Mouse (Mus musculus): ENCODE results near the gene Diablo.
"Not testable (repeated sequence)": the region's sequence is repeated elsewhere in the genome, so short reads cannot be mapped to it uniquely, and the experiment has no call there.

Diablo gene

DNA sequence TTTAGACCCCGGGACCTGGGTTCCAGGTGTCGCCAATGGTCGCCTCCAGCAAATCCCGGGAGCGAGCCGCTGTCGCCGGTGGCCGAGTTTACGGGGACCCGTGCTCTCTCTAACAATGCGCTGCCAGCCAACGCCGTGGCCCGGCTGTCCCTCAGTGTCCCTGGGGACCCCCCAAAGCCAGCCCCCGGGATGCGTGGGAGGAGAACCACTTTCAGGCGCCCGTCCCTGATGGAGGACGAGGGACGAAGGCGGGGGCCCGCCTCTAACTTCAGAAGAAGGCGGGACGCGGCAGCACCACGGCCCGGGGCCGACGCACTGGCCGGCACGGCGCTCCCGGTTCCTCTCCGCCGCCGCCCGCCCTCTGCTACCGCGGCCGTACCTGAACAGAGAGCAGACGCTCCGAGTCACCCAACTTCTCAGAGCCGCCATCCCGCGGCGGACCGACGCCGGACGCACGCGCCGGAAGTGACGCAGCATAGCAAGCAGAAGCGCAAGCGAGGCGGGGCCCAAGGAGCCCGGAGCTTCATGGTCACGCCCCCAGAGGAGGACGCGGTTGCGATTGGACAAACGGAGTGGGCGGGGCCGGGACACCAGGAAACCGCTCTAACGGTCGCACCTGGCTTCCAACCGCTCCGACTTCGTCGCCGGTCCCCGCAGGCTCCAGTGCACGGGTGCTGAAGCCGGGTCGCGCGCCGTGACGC, at the start of gene Diablo:
Gene Diablo (minus strand): TSS at position 485 of the 701 bp plus-strand sequence.
- DNase-seq (ENCODE audit: low read depth, low spot score) = peak; percentile 97

DNA sequence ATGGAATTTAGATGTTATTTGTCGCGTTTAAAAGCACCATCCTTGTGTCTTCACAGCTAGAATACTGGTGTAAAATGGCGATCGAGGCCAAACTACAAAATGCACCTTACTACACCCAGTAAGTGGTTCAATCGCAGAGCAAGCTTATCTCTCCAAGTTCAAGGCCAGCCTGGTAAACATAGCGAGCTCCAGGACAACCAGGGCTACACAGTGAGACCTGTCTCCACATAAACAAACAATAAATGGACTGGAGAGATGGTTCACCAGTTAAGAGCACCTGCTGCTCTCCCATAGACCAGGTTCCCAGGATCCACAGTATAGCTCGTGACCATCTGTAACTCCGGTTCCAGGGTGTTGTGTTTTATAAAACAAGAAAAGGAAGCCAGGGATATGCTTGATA, 49.4 kb upstream of the Diablo start:
- DNase-seq (ENCODE audit: low read depth, low spot score) = no peak

DNA sequence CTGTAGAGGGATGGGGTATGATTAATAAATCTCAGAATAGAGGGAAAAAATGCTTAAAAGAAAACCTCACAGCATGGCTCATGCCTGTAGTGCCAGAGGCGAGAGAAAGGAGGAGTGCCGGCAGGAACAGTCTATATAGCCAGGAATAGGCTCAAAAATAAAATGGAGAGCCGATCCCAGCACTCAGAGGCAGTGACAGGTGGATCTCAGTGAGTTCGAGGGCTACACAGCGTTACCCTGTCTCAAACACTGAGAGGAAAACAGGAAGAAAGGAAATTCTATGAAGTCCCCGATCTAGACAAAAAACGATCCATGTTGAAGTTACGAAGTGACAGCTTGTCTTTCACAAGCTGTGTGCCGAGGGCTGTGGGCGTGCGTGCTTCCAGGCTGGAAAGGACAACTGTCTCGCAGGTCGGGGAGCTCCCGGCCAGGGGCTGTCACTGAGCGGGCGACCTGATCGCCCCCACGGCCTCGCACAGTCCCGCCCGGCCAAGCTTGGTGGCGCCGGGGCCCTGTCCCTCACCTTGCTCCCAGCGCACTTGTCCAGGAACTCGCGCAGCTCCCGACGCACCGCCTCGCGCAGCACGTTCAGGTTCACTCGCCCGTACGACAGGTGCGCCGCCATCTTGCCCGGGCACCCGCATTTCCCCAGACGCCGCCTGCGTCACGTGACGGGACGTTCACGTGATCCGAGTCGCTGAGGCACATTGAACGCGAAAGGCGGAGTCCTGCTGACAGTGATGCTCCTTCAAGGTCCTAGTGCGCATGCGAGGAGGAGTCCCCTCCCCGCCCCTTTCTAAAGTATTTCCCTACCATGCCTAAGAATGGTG, 48.6 kb upstream of the Diablo start, which contains the start of gene Vps33a:
Gene Vps33a (minus strand): TSS at position 682 of the 830 bp plus-strand sequence.
- peak; percentile 96 for DNase-seq (ENCODE audit: low read depth, low spot score)

DNA sequence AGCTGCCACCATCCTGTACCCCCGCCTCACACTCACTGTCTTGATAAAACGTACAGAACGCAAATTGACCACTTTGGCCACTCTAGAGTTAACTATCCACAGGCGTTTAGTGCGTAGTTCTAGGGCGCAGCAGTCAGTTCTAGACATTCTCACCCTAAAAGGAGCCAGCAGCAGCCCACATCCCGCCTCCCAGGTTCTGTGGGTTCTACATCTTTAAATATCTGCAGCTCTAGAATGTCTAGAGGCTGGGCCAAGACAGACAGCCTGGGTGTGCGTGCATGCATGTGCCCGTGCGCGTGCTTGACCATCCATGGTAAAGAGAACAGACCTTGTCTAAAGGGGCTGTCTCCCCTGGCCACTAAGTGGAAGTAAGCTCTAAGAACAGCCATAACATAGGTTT, 37.2 kb upstream of the Diablo start:
- DNase-seq (ENCODE audit: low read depth, low spot score) = no peak

DNA sequence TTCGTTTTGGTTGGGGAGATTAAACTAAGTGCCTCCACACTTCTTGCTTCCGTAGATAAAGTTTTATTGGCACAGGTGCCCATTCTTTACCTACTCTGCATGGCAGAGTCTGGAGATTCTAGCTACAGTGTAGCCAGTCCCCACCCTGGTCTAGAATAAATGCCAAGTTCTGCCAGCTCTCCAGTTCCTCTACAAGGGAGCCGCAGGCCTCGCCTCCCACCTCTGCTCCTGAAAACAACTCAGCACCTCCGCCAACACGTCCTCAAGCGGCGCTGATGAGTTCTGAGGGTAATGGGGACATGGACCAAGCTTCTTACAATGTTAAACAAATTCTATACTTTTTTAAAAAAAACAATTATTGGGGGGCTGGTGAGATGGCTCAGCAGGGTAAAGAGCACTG, 35.6 kb upstream of the Diablo start:
- no peak for DNase-seq (ENCODE audit: low read depth, low spot score)

DNA sequence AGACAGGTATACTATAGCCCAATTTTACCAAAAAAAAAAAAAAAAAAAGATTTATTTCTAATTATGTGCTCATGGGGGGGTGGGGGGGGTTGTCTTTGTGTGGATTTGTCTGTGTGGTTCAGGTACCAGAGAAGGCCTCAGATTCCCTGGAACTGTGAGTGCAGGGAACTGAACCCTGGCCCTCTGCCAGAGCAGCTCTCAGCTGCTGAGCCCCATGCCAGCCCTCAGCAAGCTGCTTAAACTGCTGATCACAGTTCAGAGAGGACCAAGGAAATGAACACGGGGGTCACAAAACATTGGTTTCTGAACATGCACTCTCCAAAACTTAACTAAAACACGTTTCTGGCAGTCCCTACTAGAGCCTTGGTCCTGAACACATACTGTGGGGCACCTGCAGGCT, 32.5 kb upstream of the Diablo start:
- DNase-seq (ENCODE audit: low read depth, low spot score) = no peak

DNA sequence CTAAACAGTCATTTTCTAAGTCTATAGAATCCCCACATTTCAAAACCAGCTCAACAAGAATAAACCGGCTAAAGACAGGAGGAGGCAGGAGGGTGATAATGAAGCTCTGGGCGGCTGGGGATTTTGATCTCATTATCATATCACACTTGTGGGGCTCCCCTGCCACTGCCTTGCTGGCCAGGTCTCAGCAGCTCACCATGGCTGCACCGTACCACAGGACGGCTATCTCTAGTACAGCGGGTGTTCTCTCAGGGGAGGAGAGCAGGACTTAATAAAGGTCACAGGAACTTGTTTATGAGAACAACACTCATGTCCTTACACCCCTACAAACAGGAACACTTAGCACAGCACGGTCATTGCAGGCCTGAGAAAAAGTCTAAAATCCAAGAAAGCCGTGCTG, 31.7 kb upstream of the Diablo start:
- no peak for DNase-seq (ENCODE audit: low read depth, low spot score)

DNA sequence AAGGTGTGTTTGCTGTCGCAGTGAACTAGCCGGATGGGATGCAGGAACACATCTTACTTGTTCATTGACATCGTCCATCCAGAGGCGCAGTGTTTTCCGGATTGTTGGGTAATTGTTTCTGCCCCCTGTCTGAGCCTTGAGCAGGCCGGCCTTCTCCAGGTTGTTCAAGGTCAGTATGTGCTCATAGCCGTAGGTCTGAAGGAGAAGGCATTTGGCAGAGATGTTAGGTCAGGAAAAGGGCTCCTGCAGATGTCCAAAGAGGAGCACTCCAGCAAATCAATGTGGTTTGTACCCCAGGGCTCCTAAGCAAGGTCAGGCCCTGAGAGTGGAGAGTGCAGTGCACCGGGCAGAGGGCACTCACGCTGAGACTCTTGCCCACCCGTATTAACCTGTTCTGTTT, 9.8 kb upstream of the Diablo start:
- no peak for DNase-seq (ENCODE audit: low read depth, low spot score)

DNA sequence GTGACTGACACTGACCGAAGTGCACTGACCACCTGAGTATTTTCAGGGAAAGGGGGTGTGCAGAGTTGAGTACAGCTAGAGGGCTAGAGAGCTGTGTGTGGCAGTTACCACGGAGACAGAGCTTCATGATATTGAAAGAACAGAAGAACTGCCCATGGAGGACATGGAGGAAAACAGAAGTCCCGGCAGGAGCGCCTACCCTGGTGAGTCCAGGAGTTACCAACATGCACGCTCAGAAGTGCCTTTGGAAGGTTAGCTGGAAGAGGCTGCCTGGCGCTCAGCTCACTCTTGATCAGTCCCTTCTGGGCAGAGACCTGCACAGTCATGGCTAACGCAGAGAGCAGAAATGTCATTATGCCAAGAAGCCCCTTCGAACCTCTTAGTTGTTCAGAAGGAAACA, 6.1 kb upstream of the Diablo start:
- no peak for DNase-seq (ENCODE audit: low read depth, low spot score)

DNA sequence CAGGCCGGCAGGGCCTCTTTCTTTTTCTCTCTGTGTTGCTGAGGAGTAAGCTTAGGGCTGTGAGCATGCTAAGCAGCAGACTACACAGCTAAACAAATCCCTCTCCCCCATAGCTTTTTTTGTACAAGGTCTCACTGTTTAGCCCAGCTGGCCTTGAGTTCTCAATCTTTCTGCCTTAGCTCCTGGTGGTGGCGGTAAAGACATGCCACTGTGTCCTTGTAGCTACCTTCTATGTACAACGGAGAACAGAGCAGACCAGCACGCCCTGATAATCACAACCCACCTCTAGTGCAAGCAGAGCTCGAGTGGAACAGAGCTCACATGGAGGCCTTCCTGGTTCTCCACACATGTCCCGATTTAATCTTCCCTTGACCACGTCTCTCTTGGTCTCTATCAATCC, 4.7 kb upstream of the Diablo start:
- no peak for DNase-seq (ENCODE audit: low read depth, low spot score)

DNA sequence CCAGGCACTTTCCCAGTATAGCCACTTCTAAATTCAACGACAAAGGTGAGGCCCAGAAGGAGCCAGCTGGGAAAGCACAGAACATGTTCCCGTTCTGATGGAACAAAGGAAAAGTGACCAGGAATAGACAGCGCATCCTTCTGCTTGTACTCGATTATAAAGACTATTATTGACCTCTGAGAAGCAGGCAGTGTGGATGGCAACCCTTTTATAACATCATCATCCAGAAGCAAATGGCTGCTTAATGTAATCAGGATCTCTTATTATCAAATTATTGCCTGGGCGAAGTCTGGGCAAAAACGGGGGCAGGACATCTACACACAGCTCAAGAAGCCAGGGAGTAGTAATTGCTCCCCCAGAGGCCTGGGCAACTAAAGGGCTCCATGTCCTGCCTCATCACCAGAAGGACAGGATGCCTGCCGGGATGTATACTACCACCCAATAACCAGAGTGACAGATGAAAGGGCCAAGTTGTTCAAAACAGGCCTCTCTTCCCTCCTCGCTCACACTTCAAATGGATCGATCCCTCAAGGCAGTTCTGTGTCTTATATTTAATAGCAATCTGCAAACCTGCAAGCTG, 2.0 kb upstream of the Diablo start:
- no peak for DNase-seq (ENCODE audit: low read depth, low spot score)

DNA sequence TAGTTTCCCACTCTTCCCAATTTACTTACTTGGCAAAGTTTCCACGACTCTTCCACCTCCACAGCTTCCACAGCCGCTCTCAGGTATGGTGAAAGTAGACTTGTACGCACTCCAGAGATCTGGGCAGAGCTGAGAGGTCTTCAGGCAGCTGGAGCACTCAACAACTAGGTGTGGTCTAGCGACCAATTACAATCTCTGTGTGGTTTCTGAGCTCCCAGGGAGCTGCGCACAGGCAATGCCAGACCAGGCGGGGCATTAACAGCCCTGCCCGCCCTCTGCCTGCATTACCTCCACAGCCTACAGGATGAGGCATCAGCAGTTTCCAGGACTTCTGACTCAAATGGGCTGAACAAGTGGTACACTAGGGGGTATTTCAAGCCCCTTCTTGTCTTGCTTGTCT, 1.3 kb upstream of the Diablo start, which contains the start of gene Gm49027:
Gene Gm49027 (minus strand): TSS at position 208 of the 400 bp plus-strand sequence.
- DNase-seq (ENCODE audit: low read depth, low spot score) = no peak

DNA sequence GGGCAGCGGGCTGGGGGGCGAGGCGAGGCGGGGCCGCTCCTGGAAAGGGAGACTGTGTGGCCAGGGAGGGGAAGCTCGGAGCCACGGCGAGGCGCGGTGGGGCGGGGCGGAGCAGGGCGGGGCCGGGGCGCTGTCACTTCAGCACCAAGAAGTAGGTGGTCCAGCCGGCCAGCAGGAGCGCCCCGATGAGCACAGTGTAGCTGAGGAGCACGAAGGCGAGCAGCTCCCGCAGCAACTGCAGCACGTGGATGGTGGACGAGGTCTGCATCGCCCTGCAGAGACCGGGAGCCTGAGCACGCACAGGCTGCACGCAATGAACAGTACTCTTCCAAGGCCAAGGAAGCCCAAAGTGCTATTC, 396 bp upstream of the Diablo start:
- DNase-seq (ENCODE audit: low read depth, low spot score) = no peak

DNA sequence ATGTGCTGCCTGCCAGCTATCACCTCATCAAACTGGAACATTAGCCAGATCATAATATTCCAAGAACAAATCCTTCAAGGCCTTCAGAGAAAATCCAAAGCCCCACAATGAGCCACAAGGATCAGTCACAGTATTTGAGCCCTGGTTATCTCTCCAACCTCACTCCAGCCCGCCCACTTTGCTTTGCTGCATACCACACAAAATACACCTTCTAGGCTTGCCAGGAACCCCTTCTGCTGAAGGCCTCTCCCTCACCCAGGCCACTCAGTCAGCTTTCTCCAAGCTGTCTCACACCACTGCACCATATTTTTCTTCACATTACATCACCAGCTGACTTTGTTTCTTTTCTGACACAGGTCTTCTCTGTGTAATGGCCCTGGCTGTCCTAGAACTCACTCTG, 1.8 kb downstream of the Diablo start:
- no peak for DNase-seq (ENCODE audit: low read depth, low spot score)

DNA sequence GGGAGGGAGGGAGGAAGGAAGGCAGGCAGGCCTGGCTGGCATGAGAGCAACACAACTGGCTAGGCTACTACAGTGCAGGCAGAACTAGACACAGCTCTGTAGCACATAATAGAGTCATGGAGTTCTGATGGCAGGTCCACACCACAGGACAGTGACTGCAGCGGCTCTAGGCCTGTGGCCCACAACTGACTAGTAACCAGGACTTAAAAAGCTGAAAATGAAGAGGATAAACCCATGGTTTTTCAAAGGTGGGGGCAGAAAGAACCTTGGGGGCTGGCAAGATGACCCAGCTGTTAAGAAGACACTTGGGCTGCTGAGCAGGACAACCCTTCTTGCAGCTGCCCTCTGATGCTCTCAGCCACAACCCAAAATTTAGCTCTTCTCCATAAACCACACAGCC, 2.4 kb downstream of the Diablo start:
- DNase-seq (ENCODE audit: low read depth, low spot score) = no peak

DNA sequence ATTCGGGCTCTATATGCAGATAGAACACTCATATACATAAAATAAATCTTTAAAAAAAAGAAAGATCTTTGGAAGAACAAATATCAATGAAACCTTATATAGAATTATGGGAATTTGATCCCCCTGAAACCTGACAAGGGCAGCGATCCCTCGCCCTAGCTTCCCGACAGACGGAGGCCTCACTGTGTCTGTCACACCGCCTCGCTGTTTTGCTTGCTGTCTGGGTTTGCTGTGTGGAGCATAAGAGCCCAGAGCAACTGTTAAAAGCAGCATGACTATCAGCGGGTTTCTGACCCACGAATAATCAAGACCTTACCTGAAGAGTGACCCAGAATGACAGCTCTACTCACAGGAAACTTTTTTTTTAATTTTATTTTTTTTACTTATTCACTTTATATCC, 3.3 kb downstream of the Diablo start:
- DNase-seq (ENCODE audit: low read depth, low spot score) = no peak

DNA sequence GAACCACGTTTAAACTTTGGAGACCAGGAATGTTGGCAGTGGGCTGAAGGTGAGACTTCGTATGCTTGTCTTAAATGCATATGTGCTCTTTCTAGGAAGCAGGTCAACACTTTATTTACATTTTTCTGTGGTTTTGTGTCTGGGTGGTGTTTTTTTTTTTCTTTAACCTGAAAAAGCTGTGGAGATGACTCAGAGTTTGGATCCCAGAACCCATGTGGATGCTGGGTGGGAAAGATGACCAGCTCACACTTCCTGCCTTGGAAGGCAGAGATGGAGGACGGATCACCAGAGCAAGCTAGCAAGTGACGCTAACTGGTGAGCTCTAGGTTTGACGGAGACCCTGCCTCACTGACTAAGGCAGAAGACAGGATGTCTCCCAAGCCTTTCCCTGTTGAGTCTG, 9.1 kb downstream of the Diablo start:
- no peak for DNase-seq (ENCODE audit: low read depth, low spot score)

DNA sequence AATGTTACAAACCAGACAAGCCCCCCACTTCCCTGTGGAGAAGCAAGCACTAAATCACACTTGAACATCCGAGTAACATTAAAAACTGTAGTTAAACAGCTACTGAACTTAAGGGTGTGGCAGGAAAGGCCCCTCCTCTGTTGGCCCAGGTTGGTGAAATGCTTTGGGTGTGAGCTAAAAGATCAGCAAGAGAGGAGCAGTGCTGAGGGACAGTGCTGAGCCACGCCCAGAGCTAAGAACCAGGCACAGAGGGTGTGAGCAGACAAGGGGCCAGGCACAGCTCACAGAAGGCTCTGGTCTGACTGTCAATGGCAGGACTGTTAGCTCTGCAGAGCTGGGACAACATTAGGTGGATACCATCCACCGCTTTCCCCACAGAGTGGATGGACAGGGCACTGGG, 11.9 kb downstream of the Diablo start:
- DNase-seq (ENCODE audit: low read depth, low spot score) = no peak

DNA sequence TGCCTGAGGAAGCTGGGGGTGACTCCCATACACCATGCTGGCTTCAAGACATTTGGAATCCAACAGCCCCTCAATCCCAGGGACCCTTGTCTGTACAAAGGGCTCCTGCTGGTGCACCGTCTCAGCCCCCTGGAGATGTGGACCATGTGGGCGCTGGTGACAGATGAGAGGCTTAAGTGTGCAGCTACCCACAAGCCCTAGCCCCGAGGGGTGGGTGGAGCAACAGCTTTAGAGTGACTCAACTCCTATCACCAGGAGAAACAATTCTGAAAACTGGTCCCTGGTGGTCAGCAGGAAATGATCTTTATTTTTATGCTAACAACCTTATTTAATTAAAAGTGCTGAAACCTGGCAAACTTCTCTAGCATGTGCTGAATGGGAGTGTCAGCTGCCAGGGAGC, 12.6 kb downstream of the Diablo start:
- not testable (repeated sequence) for DNase-seq (ENCODE audit: low read depth, low spot score)

DNA sequence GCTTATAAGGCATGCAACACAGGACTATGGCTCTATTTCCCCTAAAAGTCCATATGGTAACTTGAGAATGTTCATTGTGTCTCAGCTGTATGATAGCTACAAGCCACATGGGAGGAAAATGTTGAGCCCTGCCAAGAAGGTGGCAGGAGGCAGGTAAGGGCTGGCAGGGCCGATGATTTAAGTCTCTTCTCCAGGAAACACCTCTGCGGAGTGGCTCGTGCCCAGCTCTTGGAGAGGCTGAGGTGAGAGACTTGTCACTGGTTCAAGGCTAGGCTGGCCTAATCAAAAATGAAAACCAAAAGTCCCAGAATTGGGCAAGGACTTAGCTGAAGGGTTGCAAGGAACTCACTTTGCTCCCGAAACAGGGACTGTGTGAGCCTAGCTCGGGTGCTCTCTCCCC, 13.8 kb downstream of the Diablo start, which contains the start of gene B3gnt4:
Gene B3gnt4 (plus strand): TSS at position 301 of the 400 bp plus-strand sequence.
- no peak for DNase-seq (ENCODE audit: low read depth, low spot score)

DNA sequence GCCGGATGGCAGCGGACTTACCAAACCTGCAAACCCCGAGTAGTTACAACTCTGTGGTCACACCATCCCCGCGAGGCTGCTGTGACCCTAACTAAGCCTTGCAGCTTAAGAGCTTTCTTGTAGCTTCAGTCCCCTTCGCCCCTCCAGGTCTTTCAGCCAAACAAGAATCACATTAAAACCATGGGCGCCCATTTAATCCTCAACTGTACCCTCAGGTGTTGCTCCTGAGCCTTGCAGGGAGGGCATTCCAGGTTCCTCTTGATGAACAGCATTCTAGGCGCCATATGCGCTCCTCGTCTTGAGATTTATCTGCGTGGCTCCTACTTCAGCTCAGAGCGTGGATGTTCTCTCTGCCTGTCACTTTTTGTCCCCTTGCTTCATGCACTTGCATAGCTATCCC, 15.1 kb downstream of the Diablo start:
- no peak for DNase-seq (ENCODE audit: low read depth, low spot score)

DNA sequence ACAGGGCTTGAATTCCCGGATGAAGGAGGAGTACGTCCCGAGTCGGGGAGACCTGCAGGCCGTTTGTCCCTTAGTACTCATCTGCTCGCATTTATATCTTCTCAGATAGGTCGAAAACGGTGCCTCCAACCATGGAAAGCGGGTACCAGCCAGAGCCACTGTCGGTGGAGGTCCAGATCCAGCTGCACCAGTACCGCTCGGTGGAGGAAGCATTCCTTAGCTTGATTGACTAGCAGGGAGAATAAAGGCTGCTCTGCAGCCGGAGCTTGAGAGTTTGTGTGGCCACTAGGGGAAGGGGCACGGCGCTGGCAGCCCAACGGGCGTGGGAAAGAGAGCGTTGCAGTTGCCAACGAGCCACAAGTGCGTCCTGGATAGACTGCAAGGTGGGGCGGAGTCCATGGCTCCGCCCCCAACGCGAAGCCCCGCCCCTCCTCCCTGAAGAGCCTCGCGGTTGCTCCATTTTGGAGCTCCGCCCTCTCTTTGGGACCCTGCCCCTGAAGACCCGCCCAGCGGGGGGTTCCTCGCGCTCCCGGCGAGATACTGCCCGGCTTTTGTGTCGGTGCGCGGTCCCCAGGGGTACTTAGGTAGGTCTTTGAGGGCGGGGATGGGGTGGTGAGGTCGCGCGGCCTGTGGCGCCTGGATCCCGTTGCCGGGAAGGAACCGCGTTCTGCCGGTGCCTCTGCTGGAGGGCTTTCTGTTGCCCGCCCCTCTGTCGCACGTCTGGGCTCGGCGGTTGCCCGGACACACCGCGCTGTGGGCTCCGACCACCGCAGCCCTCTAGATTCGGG, 15.8 kb downstream of the Diablo start:
- DNase-seq (ENCODE audit: low read depth, low spot score) = peak; percentile 68

Data from retina, postnatal 7 days (tissue).